Mouse (Mus musculus): ENCODE data around the gene Dcaf6. TPM values are rescaled to one million over a fixed set of nuclear protein-coding genes. Genes with fewer than 3 reads are reported as not detected.

Gene Dcaf6
- polyA plus RNA-seq, 1 experiment from 2014 or later: 12.2 TPM

Other genes starting within 250 kb of the Dcaf6 start
- gene Tiprl, start 223.5 kb downstream of the Dcaf6 start, polyA plus RNA-seq (2014; fragmentation: Nextera tagmentation; extraction: Ambion mirVana): 116 and 120 TPM in 2 replicates
- gene Gpr161, start 164.7 kb downstream of the Dcaf6 start, polyA plus RNA-seq (2014; fragmentation: Nextera tagmentation; extraction: Ambion mirVana): 2.0 and 2.2 TPM in 2 replicates
- gene Mpc2, start 162 bp upstream of the Dcaf6 start, polyA plus RNA-seq (2014; fragmentation: Nextera tagmentation; extraction: Ambion mirVana): 112 and 121 TPM in 2 replicates
- not detected in 2 replicates for gene Adcy10, start 24.7 kb upstream of the Dcaf6 start, polyA plus RNA-seq (2014; fragmentation: Nextera tagmentation; extraction: Ambion mirVana)
- 158 and 169 TPM in 2 replicates for gene Mpzl1, start 174.1 kb upstream of the Dcaf6 start, polyA plus RNA-seq (2014; fragmentation: Nextera tagmentation; extraction: Ambion mirVana)
- 7.8 and 8.3 TPM in 2 replicates for gene Rcsd1, start 249.3 kb upstream of the Dcaf6 start, polyA plus RNA-seq (2014; fragmentation: Nextera tagmentation; extraction: Ambion mirVana)

Data from embryonic facial prominence, embryonic 11.5 days (tissue).